Mouse (Mus musculus) thymus, postnatal 14 days (tissue): ENCODE data around the gene Iqce.

Source experiments
- DNase-seq: peaks from one replicate; pipeline ENCODE4 v3.0.0; 2021

Iqce gene

DNA sequence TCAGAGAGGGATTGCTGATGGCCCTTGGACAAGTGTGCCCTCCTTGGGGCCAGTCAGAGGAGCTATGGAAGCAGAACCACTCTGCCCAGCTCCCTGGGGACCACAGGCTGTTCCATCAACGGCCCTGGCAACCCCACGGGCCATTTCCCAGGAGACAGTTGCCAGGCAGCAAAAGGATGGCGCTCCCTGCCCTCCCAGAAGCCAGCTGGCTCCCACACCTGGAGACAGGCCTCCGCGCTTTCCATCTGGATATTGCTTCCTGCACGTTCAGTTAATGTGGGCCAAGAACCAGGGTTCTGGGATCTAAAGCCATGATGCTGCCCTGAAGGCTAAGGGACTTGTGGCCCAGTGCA lies 65.1 kb downstream of the Iqce start:
- peak; percentile 6 for DNase-seq

DNA sequence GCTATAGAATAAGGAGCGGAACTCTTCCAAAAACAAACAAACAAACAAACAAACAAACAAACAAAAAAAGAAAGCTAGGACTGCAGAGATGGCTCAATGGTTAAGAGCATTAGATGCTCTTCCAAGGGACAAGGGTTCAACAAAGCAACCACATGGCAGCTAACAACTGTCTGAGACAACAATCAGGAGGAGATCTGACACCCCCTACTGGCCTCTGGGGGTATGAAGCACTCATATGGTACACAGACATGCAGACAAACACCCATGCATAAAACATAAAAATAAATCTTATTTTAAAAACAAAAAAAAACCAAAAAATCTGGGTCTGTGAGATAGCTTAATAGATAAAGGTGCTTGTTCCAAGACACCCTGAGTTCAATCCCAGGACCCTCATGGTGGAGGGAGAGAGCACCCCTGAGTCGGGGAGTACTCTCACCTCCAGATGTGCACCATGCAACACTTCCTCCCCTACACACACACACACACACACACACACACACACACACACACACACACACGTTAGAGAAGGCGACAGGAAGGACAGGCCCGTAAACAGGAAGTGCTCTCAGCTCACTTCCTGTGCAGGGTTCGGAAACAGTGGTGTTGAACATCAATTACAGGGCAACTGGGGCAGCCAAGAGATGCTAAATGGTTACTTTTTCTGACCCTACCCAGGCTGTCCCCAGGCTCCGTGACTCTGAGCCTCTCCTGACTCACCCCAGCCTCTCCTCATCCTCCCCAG lies 65.7 kb downstream of the Iqce start:
- peak; percentile 56 for DNase-seq

DNA sequence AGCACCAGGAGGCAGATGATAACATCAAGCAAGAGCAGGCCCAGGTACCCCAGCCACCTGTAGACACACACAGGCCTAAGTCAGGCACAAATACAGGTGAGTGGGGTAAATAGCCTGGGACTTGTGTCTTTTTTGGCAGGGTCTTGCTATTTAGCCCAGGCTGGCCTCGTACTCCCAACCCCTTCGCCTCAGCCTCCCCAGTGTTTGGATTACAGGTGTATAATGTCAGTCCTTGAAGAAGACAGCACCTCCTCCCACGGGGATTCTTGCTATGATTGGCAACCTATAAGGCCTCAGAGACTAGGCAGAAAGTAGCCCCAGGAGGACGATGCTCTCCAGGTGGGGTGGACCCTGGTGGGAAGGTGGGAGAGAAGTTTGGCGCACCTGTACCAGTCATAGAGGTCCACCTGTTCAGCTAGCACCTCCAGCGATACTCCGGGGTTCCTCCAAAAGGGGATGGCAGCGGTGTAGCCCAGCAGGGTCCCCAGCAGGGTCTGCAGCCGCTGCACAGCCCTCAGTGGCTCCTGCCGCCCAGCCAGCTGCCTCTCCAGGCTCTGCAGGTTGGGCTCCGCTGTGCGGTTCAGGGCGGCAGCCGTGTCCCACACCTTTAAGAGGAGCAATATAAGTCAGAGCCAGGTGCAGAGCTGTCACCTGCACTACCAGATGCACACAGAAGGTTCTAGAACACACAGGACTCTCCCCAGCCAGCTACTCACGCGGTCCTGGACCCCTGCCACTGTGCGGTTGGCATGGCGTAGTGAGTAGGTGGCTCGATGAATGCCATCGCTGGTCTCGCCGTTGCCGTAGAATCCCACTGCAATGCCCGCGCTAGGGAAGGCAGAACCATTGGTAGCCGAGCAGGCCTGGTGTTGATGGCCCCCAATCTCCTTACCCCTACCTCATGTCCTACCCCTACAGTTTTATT lies 67.1 kb downstream of the Iqce start:
- DNase-seq = no peak

DNA sequence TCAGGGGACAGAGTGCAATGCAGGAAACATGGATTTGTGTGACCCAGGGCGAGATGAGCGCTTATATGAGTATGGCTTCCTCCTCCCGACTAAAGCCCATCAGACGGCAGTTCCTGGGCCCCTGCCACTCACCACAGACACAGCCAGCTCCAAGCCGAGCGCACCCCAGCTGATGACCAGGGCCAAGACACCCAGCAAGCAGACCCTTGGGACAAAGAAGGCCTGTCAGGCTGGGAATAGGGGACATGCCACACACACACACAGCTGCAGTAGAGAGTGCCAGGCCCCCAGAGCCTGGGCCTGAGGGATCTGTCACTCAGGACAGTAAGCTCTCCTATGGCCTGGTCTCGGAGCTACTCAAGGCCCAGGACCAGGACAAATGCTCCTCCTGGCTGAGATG lies 68.7 kb downstream of the Iqce start:
- no peak for DNase-seq

DNA sequence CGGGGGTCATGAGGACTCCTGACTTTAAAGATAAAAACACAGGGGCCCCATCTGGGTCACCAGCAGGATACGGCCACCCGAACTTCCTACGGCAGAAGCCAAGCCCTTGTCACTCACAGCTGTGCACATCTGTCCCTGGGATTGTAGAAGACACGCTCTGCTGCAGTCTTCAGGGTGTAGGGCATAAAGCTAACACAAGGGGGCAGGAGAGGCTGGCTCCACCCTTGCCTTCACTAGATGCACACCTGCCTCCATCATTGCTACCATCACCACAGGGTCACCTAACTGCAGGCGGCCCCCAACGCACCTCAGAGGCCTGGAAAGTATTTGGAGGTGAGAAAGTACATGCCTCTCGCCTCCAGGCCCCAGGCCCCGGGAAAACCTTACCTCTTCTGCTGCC lies 73.2 kb downstream of the Iqce start:
- DNase-seq = no peak

DNA sequence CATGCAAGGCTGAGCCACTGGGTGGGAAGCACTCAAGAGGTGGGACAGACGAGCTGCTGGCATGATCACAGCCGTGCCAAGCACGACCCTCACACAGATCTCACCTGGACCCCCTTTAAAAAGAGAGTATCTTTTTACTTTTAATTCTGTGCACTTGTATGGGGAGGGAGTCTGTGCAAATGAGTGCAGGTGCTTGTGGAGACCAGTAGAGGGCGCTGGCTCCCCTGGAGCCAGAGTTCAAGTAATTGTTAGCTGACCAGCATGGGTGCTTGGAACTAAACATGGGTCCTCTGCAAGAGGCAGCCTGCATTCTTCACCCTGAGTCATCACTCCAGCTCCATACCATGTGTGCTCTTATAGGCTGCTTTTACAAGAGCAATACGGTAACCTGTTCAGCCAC lies 74.6 kb downstream of the Iqce start:
- no peak for DNase-seq

DNA sequence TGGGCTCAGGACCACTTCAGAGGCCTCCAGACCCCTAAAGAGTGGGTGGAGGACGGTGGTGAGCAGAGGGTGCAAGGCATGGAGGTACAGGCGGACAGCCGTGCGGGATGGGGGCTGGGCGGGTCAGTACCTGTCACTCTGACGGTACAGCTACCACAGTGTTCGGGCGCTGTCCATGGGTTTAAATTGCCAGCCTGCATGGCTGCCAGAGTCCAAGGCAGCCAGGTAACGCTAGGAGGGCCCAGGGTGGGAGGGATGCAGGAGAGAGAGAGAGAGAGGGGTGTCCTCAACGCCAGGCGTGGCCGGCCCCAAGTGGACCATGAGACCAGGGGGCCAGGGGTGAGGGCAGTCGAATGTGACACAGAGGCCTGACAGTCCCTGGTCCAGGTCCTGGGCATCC lies 77.2 kb downstream of the Iqce start:
- no peak for DNase-seq

DNA sequence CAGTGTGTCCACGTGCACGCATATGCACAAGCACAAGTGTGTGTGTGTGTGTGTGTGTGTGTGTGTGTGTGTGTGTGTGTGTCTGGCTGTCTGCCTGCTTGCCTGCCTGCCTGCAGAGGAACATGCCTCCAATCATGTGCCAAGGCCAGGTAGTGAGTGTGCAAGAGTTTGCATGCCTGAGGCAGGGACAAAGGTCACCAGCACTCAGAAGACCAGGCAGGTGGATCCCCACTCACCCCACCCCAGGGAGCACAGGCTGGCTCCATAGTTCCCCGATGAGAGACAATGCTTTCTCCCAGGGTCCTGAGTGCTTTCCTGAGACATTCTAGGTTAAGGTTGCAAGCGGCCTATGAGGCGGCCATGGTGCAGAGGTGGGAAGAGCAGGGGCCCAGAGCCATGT lies 77.9 kb downstream of the Iqce start:
- no peak for DNase-seq

DNA sequence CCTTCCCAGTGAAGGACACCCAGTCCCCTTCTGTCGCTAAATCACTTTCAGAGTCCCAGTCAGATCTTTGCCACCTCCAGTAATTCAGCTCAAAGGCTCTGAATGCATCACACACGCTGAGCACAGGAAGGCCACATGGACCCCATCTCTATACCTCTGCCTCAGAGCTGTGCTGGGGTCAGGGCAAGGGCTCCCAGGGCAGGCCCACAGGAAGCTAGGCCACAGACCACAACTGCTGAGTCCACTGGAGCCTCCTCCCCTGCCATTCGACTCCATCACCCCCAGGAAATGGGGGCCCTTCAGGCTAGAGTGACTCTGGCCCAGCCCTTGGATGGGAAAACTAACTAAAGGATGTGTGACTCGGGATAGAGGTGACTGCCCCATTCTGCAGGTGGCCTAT lies 78.4 kb downstream of the Iqce start:
- no peak for DNase-seq

DNA sequence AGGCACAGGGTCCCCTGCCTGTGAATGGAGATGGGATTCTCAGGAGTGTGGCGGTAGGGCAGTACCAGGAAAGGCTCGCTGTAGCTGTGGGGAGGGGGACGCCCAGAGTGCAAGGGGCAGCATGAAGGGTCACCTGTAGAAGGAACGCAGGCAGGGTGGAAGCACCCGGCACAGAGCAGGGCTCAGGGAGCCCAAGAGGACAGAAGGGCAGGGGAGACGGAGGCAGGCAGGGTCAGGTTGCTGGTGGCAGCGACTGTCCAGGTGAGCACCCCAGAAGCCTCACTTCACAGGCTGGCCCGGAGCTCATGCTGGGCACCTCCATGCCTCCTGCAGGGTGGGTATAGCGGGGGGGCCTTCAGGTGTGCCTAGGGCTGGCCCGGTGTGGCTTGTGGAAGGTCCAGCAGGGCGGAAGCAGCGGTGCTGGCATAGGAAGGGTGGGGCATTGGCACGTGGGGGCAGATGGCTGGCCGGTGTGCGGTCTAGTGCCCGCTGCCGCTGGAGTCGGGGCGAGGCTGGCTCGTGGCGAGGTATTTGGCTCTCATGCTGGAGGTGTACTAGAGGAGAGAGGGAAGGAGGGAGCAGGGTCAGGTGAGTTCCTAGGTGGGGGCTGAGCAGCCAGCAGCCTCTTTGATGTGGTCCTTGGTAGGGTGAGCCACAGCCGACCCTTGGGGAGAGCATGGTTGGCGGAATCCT lies 79.1 kb downstream of the Iqce start:
- peak; percentile 7 for DNase-seq

DNA sequence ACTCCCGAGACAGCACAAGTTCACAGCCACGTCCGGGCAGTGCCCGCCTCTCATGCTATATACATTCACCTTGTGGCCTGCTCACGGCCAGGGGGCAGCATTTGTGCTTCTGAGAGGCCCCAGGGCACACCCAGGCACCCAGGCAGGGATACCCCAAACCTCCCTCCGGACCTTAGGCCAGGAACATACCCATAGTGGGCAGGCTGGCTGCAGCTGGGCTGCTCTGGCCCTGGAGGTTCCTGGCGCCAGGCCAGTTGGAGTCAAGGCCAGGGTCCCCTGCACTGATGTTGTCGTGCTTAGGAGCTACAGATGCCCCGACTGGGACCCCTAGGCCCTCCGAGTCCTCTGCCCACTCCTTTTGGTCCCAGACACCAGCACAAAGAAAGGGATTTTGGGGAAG lies 80.7 kb downstream of the Iqce start:
- peak; percentile 5 for DNase-seq

DNA sequence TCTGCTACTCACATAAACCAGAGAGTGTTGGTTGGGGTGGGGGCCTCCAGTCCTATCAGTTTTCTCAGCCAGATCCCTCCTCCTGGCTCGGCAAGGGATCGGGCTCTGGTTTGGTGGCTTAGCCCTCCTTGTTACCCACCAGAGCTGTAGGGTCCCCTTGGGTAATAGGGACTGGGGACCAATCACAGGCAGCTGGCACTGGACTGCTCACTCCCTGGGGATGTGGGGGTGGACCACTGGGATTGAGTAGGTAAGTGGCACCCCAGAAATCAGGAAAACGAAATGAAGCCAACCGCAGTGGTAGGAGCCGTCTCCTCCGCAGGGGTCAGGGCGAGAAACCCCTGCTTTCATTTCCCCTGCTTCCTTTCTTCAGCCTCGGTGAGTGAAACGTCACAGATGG lies 81.1 kb downstream of the Iqce start:
- no peak for DNase-seq

DNA sequence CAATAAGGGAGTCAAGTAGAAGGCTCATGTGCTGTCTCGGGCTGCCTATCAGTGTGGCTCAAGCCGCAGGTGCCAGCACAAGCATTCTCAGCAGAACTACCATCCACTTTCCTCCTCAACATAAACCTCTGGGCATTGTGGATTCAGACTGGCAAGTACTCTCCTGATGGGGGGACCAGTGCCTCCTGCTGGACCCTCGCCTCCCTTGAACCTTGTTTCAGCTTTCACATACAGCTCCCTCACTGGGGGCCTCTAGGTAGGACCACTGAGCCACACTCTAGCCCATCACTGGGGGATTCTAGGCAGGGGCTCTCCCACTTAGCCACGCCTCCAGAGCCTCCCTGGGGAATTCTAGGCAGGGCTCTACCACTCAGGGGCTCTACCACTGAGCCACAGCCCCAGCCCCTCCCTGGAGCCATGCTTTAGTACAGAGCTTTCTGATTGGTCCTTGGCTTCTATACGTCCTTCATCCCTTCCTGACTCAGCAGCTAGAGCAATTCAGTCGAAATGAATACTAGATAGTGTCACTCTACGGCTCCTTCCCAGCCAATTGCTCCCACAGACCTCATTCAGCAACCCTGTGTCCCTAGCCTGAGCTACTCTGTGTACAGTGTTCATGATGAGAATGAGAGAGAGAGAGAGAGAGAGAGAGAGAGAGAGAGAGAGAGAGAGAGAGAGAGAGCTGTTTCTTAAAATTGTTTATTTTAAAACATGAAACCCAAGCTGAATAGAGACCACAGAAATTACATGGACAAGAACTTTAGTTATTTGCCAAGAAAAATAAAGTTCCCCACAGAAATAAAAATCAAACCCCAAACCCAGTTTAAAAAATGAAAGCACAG lies 82.1 kb downstream of the Iqce start:
- DNase-seq = peak; percentile 24

DNA sequence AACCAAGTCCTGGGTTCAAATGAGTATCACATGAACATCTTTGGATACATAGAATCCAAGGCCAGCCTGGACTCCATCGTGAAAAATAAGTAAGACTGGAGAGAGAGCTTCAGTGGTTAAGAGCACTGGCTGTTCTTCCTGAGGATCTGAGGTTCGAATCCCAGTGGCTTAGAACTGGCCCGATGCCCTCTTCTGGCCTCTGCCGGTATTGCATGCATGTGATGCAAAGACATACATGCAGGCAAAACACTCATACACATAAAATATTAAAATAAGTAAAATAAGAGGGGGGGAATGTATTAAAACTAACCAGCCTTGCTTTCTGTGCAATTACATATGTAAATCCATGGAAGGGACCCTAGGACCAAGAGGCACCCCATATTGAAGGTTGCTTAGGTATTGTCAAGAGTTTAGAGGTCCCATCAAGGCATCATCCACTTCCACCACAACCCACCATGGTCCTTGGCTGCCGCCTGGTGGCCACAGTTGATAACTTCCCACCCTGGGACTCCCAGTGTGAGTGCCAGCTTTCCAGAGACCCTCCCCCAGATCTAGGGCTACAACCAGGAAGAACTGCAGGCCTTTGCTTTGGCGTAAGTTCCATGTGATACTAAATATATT lies 82.9 kb downstream of the Iqce start:
- peak; percentile 88 for DNase-seq

DNA sequence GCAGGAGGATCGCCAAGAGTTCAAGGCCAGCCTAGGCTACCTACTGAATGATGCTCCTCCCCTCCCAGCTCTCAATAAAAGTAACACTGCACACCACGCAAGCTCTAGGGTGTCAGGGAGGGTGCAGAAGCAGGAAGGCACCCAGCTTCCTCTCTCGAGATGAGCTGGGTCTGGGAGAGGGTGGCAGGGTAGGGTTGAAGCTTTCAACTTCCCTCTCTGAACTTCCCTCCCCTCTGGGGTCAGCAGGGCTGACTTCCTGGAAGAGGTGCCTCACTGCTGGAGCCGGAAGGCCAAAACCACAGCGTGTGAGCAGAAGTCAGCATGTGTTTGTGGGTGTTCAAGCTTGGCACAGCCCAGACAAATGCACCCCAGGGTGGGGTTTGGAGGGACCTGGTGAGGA lies 84.5 kb downstream of the Iqce start:
- peak; percentile 78 for DNase-seq

DNA sequence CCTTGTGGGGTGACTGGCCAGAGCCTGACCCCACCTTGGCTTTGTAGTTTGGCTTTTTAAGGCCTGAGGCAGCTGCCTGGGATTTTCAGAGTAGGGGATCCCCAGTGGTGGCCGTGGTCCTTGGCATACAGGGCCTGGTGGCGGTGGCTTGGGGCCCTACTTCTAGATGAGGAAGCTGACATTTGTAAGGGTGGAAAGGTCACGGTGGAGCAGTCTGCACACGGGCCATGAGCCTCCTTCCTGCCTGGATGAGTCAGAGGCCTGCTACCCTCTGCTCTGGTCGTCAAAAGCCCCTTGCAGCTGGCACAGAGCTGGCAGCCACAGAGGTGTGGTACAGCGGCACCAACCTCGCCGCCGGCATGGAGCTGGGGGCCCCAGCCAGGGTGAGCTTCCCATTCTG lies 85.5 kb downstream of the Iqce start:
- DNase-seq = peak; percentile 61

DNA sequence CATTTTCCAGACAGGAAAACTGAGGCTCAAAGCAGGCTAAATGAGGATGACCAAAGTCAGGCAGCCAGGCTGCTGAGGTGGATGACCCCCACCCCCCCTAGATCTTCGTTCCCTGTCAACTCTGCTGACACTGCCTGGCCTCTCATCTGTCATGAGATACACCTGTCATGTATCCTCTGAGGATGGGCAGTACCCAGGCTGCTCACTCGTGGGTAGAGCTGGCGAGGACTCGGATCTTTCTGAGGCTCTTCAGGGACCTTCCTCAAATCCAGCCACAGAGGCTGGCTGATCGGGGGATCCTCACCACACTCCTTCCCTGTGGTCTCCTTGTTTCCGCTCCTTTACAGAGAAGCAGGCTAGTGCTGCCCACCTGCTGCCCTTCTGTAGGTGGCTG lies 86.1 kb downstream of the Iqce start:
- peak; percentile 6 for DNase-seq

DNA sequence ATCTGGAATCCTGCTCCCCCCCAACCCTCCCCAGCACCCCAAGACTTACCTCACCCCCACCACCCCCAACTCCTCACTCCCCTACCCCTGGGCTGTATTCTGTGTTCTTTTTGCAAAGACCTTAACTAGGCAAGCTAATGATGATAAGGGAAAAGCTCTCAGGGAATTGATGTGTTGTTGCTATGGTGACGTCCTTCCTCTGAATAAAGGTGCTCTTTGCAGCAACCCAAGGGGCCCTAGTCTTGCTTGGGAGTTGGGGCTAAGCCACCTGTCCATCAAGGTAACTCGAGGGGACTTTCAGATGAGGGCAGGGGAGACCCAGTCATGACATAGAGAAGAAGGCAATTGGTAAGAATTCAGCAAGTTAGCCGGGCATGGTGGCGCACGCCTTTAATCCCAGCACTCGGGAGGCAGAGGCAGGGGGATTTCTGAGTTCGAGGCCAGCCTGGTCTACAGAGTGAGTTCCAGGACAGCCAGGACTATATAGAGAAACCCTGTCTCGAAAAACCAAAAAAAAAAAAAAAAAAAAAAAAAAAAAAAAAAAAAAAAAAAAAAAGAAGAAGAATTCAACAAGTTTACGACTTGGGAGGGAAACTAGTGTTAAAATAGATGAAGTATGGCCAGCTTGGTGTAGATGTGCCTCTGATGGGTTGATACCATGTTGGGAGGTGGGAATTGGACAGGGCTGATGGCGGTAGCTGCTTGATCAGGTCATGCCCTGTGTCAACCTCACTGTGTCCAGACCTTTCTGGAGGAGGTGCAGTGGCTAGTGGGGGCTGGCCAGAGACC lies 86.7 kb downstream of the Iqce start:
- DNase-seq = peak; percentile 8

DNA sequence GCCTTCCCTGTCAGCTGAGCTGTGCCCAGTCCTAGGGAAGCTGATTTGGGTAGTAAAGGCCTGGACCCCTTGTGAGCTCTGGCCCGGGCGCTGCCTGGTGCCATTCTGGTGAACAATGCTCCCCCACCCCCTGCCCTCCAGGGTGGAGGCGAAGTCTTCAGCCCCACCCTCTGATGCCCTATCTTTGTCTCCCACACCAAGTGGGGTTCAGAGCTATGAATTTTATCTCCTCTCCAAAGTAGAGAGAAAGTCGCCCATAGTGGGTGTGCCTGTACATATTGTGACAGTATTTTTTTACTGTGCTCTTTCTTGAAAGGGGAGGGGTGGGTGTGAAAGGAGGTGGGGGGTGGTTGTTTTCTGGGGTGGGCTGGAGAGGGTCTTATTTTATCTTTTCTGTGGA lies 87.3 kb downstream of the Iqce start:
- no peak for DNase-seq

DNA sequence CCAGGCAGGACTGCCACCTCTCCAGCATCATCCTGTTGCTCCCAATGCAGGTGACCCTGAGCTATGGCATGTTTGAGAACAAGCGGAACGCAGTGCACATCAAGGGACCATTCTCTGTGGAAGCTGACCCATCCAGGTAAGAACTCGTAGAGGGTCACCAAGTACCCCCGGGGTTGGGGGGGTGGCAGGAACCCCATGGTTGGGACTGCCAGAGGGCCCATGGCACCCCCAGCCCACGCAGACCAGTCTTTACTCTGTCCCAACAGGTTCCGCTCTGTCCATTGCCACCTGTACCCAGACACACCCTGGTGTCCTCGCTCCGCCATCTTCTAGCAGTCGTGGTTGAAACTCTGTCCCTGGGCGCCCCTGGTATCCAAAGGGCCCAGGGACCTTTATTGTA lies 88.0 kb downstream of the Iqce start:
- DNase-seq = no peak

DNA sequence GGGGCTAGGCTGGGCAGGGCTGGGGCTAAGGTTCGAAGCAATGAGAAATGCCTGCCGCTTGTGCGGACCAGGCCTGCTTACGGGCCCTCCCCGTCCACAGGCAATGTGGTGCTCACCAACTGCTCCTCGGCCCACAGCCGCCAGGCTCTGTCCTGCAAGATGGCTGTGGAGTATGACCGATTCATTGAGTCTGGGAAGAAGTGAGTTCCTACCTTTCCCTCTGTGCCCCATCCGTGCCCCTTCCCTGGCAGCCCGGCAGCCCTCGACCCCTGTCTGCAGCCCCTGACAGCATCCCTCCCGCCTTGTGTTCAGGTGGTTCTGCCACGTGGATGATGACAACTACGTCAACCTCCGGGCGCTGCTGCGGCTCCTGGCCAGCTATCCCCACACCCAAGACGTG lies 90.0 kb downstream of the Iqce start:
- DNase-seq = no peak
